Mouse (Mus musculus): ENCODE measurements around the gene Dusp2. TPM values are rescaled to one million over a fixed set of nuclear protein-coding genes. Genes with fewer than 3 reads are reported as not detected.

The Dusp2 gene
- polyA plus RNA-seq, 1 experiment from 2014 or later: 10.3 TPM

DNA sequence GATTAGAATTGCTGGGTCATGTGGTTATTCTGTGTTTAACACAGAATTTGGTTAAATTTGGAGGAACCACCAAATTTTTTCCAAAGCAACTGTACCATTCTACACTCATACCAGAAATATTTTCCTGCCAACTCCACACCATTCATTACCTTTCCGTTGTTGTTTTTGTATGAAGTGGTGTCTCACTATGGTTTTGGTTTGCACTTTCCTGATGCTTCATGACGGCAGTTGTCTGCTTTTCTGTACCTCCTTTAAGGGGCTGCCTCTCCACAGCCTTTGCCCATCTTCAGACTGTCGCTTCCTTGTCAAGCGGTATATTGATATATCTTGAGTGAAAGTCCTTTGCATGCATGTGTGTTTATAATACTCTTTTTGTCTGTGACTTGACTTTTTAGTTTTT lies 23.2 kb upstream of the Dusp2 start:
- no peak overlapping the region for H3K9ac ChIP-seq (ENCODE audit: low read depth, low read length)
- no peaks in the 10 kb centered on the region for H3K9me3 ChIP-seq (replicated peaks; ENCODE audit: low read length)
- no peaks in the 10 kb centered on the region for H3K4me1 ChIP-seq (replicated peaks; ENCODE audit: insufficient read depth, low read length)
- ATAC-seq (replicated peaks; ENCODE audit: low FRiP score, low read depth) (no peak), DNase-seq (ENCODE audit: low spot score) (no peak)
- H3K4me2 ChIP-seq (ENCODE audit: low read length): no peak overlapping the region
- H3K36me3 ChIP-seq (ENCODE audit: insufficient read depth, low read length): no peaks in the 10 kb centered on the region
- no peak overlapping the region for H3K27ac ChIP-seq
- H3K27me3 ChIP-seq (ENCODE audit: insufficient read depth, low read length): no peaks in the 10 kb centered on the region
- no peak overlapping the region for H3K4me3 ChIP-seq (replicated peaks; ENCODE audit: low read depth, low read length)
- WGBS: 92% methylated on average over 4 of the region's 4 CpGs
- no peak for TF ChIP-seq CTCF (IDR thresholded peaks at IDR 0.05; ENCODE audit: low read depth)

DNA sequence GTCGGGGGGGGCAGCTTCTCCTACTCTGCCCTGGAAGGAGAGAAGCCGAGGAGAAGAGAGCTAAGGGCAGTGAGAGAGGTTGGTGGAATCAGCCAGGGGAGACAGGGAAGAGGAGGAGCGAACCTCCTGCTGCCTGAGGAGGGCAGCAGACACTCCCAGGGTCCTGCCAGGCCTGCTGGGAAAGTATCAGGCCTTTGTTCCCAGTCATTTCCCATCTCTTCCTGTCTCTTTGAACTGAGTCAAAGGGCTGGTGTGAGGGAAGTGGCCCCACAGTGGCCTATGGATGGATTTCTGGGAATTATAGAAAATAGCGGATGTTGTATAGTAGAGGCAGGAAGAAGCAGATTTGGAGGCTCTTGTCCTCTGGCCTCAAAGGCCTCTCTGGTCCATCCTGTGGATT lies 22.1 kb upstream of the Dusp2 start:
- whole genome bisulfite sequencing: 47% methylated on average over 4 of the region's 4 CpGs
- ATAC-seq (replicated peaks; ENCODE audit: low FRiP score, low read depth) (no peak), DNase-seq (ENCODE audit: low spot score) (peak; percentile 44)
- no peak overlapping the region for H3K4me3 ChIP-seq (replicated peaks; ENCODE audit: low read depth, low read length)
- no peaks in the 10 kb centered on the region for H3K27me3 ChIP-seq (ENCODE audit: insufficient read depth, low read length)
- no peaks in the 10 kb centered on the region for H3K4me1 ChIP-seq (replicated peaks; ENCODE audit: insufficient read depth, low read length)
- no peaks in the 10 kb centered on the region for H3K9me3 ChIP-seq (replicated peaks; ENCODE audit: low read length)
- H3K4me2 ChIP-seq (ENCODE audit: low read length): no peak overlapping the region
- H3K27ac ChIP-seq: no peak overlapping the region
- no peaks in the 10 kb centered on the region for H3K36me3 ChIP-seq (ENCODE audit: insufficient read depth, low read length)
- H3K9ac ChIP-seq (ENCODE audit: low read depth, low read length): no peak overlapping the region
- peak; percentile 59 for TF ChIP-seq CTCF (IDR thresholded peaks at IDR 0.05; ENCODE audit: low read depth)

DNA sequence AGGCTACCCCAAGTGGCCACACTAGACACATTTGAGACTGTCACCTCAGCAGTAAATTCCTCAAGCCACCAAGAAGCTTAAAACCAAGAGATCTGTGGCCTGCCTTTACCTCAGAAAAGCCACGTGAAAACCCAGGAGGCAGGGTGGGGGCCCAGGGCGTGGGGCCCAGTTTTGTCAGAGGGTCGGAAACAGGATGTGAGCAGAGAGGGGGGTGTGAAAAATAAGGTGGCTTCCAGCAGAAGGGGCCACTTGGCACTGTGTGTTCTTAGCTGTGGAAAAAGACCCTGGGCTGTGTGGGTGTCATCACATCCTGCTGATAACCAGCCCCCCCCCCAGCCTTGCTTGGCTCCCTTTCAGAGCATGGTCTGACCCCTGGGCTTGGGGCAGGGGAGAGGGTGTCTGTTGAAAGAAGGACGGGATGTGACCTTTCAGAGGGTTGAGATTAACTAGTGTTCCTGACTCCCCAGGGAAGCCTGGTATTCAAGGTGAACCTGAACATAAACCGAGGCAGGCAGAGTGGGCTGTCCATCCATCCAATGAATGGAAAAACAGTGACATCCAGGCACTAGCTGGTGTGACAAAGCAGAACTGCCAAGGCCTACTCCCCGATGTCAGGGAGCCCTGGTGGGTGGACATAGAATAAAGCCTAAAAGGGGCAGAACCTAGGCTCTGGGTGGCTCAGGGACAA lies 21.3 kb upstream of the Dusp2 start:
- no peak overlapping the region for H3K27ac ChIP-seq
- H3K4me1 ChIP-seq (replicated peaks; ENCODE audit: insufficient read depth, low read length): no peaks in the 10 kb centered on the region
- DNase-seq (ENCODE audit: low spot score) (no peak), ATAC-seq (replicated peaks; ENCODE audit: low FRiP score, low read depth) (no peak)
- WGBS: 60% methylated on average over 6 of the region's 6 CpGs
- no peak for TF ChIP-seq CTCF (IDR thresholded peaks at IDR 0.05; ENCODE audit: low read depth)
- no peaks in the 10 kb centered on the region for H3K36me3 ChIP-seq (ENCODE audit: insufficient read depth, low read length)
- H3K27me3 ChIP-seq (ENCODE audit: insufficient read depth, low read length): no peaks in the 10 kb centered on the region
- no peak overlapping the region for H3K4me2 ChIP-seq (ENCODE audit: low read length)
- H3K9ac ChIP-seq (ENCODE audit: low read depth, low read length): no peak overlapping the region
- no peak overlapping the region for H3K4me3 ChIP-seq (replicated peaks; ENCODE audit: low read depth, low read length)
- H3K9me3 ChIP-seq (replicated peaks; ENCODE audit: low read length): no peaks in the 10 kb centered on the region

DNA sequence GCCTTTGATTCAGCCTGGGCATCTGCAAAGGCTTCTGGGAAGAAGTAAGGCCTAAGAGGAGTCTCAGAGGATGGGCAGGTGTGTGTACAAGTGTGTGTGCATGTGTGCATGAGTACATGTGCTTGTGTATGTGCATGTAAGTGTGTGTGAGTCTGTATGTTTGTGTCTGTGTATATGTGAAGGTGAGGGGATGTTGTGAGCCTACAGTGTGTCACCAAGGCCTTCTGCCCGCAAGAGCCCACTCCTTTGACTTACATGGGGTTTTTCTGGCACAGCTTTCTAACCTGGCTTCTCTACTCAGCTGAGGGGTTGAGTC lies 20.8 kb upstream of the Dusp2 start:
- H3K4me3 ChIP-seq (replicated peaks; ENCODE audit: low read depth, low read length): no peak overlapping the region
- 100% methylated on average over 1 of the region's 1 CpGs for WGBS
- H3K9me3 ChIP-seq (replicated peaks; ENCODE audit: low read length): no peaks in the 10 kb centered on the region
- ATAC-seq (replicated peaks; ENCODE audit: low FRiP score, low read depth) (no peak), DNase-seq (ENCODE audit: low spot score) (no peak)
- H3K27me3 ChIP-seq (ENCODE audit: insufficient read depth, low read length): no peaks in the 10 kb centered on the region
- H3K4me1 ChIP-seq (replicated peaks; ENCODE audit: insufficient read depth, low read length): no peaks in the 10 kb centered on the region
- no peak overlapping the region for H3K27ac ChIP-seq
- no peak for TF ChIP-seq CTCF (IDR thresholded peaks at IDR 0.05; ENCODE audit: low read depth)
- no peak overlapping the region for H3K9ac ChIP-seq (ENCODE audit: low read depth, low read length)
- no peaks in the 10 kb centered on the region for H3K36me3 ChIP-seq (ENCODE audit: insufficient read depth, low read length)
- H3K4me2 ChIP-seq (ENCODE audit: low read length): no peak overlapping the region

DNA sequence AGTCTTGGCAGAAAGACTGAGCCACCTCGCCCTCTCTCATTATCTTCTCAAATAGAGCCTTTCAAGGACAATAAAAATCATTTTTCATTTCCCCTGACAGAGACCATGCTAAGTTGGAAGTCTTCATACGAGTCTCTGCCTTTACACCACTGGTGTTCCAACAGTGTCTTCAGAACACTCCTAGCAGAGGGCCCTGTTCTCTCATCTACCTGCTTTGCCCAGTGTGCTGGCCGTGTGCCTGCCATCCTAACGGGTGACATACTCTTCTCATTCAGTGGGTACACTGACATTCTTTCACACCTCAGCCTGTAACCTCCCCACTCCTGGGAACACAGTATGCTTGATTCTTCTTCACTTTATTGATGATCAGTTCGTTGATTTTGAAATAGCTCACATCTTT lies 19.5 kb upstream of the Dusp2 start:
- Histone ChIP-seq H3K9ac (ENCODE audit: low read depth, low read length) (no peak overlapping the region), H3K4me3 (replicated peaks; ENCODE audit: low read depth, low read length) (no peak overlapping the region), H3K9me3 (replicated peaks; ENCODE audit: low read length) (no peaks in the 10 kb centered on the region), H3K36me3 (ENCODE audit: insufficient read depth, low read length) (no peaks in the 10 kb centered on the region), H3K27me3 (ENCODE audit: insufficient read depth, low read length) (no peaks in the 10 kb centered on the region), H3K4me2 (ENCODE audit: low read length) (no peak overlapping the region), H3K27ac (no peak overlapping the region), H3K4me1 (replicated peaks; ENCODE audit: insufficient read depth, low read length) (no peaks in the 10 kb centered on the region)
- 78% methylated on average over 5 of the region's 5 CpGs for WGBS
- ATAC-seq (replicated peaks; ENCODE audit: low FRiP score, low read depth) (no peak), DNase-seq (ENCODE audit: low spot score) (no peak)
- no peak for TF ChIP-seq CTCF (IDR thresholded peaks at IDR 0.05; ENCODE audit: low read depth)

DNA sequence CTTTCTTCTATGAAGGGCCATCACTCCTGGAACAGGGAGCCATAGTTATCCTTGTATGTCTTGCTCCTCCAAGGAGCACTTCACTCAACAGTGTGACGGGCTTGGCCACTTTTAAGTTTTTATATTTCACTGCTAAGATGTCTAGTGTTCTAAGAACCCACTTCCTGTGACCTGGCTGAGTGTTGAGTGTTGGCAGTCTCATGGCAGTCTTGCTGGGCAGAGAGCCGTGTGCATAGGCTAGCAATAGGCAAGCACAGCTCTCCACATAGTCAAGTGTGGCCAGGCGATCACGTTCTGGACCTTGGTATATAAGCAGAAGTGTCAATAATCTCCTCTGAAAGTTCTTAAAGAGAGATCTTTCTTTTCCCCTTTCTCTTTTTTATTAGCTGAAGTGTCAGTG lies 17.8 kb upstream of the Dusp2 start:
- DNase-seq (ENCODE audit: low spot score) (no peak), ATAC-seq (replicated peaks; ENCODE audit: low FRiP score, low read depth) (no peak)
- H3K4me1 ChIP-seq (replicated peaks; ENCODE audit: insufficient read depth, low read length): no peaks in the 10 kb centered on the region
- no peak overlapping the region for H3K4me2 ChIP-seq (ENCODE audit: low read length)
- H3K9me3 ChIP-seq (replicated peaks; ENCODE audit: low read length): no peaks in the 10 kb centered on the region
- H3K27me3 ChIP-seq (ENCODE audit: insufficient read depth, low read length): no peaks in the 10 kb centered on the region
- WGBS: 84% methylated on average over 4 of the region's 4 CpGs
- H3K36me3 ChIP-seq (ENCODE audit: insufficient read depth, low read length): no peaks in the 10 kb centered on the region
- H3K4me3 ChIP-seq (replicated peaks; ENCODE audit: low read depth, low read length): no peak overlapping the region
- TF ChIP-seq CTCF (IDR thresholded peaks at IDR 0.05; ENCODE audit: low read depth): no peak
- H3K27ac ChIP-seq: no peak overlapping the region
- no peak overlapping the region for H3K9ac ChIP-seq (ENCODE audit: low read depth, low read length)

DNA sequence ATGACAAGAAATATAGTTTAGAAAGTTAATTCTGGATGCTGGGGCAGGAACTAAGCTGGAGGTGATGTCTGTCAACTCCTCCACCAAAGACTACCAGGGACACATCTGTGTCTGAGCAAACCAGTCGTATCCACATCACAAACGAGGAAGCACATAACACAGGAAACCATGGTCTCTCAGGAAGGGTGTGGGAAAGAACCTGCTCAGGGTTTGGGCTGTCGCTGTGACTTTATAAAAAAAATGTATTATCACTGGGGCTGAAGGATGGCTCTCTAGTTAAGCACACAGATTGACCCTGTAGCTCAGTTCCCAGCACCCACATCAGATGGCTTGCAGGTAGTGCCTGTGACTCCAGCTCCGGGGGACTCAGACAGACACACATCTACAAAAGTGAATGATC lies 16.9 kb upstream of the Dusp2 start:
- no peaks in the 10 kb centered on the region for H3K27me3 ChIP-seq (ENCODE audit: insufficient read depth, low read length)
- no peak overlapping the region for H3K9ac ChIP-seq (ENCODE audit: low read depth, low read length)
- H3K4me2 ChIP-seq (ENCODE audit: low read length): no peak overlapping the region
- no peaks in the 10 kb centered on the region for H3K36me3 ChIP-seq (ENCODE audit: insufficient read depth, low read length)
- no peak for TF ChIP-seq CTCF (IDR thresholded peaks at IDR 0.05; ENCODE audit: low read depth)
- no peaks in the 10 kb centered on the region for H3K9me3 ChIP-seq (replicated peaks; ENCODE audit: low read length)
- no peak overlapping the region for H3K27ac ChIP-seq
- 71% methylated on average over 4 of the region's 4 CpGs for WGBS
- H3K4me1 ChIP-seq (replicated peaks; ENCODE audit: insufficient read depth, low read length): no peaks in the 10 kb centered on the region
- ATAC-seq (replicated peaks; ENCODE audit: low FRiP score, low read depth) (no peak), DNase-seq (ENCODE audit: low spot score) (no peak)
- no peak overlapping the region for H3K4me3 ChIP-seq (replicated peaks; ENCODE audit: low read depth, low read length)

Measured in kidney, postnatal 0 days (tissue).